Mouse (Mus musculus) megakaryocyte, embryonic 14.5 days (primary cell): ENCODE data around the gene Stat5b.

Experiments
- FLI1 ChIP-seq: IDR thresholded peaks from 2 replicates; pipeline ENCODE4 v1.6.1; 2012; ENCODE audit warnings: low read length, inconsistent platforms, mixed read lengths
- GATA1 ChIP-seq: IDR thresholded peaks from 3 replicates; pipeline ENCODE4 v1.6.1; 2012; ENCODE audit warnings: mixed read lengths, low read length, inconsistent platforms, borderline replicate concordance

DNA sequence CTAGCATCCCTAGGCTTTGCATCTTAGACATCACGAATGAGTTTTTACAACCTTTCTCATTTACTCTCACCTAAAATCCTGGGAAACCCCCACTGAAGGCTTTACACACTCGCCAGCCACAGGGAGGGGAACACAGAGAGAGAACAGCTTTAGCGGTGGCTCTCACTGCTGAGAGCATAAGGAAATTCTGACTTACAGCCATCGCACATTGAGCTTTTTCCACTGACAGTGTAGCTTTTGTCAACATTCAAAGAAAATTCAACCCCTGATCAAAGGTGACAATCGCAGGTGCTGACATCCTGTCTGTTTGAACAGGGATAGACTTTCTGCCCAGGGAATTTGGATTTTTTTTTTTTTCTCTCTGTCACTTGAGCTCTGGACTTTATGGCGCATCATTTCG lies 8.5 kb downstream of the Stat5b start:
- TF ChIP-seq GATA1, result no peak
- no peak for TF ChIP-seq FLI1
